Mouse (Mus musculus): ENCODE results near the gene Mesd.
A peak's percentile ranks its signal among the peaks of the same experiment; 100 is the strongest.
"Not testable (repeated sequence)": the region's sequence is repeated elsewhere in the genome, so short reads cannot be mapped to it uniquely, and the experiment has no call there.

Gene Mesd

DNA sequence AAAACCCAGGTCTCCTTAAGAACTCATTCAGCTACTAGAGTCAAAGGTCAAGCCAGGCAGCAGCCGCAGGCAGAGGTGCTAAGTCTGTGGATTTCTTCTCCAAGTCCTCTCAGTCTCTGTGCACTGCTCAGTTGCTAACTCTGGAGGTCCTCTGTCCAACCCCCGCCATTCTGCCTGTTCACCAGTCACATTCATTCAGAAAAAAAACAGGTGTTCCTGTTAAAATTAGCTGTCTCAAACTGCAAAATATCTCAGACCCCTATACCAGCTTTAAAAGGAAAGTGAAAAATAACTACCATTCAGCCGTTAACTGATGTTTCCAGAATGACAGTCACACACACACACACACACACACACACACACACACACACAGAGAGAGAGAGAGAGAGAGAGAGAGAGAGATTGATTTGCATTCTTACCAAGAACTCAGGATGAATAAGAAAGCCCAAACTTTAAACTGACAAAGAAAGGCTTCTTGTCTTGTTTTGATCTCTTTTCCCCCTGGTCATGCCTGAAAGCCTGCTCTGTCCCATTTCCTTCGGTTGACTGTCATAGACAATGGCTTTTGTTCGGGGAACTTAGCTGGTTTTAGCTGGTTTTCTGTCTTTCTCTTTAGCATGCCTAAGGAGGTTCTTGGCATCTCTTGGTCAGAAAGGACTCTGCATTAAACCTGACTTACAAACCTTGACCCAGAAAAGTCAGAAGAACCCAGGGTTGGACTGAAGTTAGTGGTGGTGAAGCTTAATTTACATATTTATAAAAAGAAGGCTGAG, 5.4 kb upstream of the Mesd start:
- peak; percentile 85 for DNase-seq (ENCODE audit: inconsistent ontology term)

DNA sequence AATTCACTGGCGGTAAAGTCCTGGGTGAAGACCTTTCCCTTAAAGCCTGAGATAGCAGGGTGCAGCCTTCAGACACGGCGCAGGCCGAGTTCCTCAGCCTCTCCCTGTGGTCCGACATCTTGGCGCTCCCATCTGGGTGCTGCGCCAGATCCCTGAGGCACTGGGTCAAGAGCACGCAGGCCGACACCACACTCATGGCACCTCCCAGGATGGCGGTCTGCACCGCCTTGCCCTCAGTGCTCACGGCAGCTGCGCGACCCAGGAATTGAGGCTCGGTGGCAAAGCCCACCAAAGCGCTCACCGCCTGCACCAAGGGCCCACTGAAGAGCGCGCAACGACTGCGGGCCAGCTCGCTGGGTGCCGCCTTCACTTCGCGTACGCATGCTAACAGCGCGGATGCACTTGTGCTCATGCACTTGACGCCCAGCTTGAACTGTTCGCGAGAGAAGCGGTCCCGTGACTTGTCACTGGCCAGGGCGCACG, 2.1 kb upstream of the Mesd start:
- DNase-seq (ENCODE audit: inconsistent ontology term) = no peak

DNA sequence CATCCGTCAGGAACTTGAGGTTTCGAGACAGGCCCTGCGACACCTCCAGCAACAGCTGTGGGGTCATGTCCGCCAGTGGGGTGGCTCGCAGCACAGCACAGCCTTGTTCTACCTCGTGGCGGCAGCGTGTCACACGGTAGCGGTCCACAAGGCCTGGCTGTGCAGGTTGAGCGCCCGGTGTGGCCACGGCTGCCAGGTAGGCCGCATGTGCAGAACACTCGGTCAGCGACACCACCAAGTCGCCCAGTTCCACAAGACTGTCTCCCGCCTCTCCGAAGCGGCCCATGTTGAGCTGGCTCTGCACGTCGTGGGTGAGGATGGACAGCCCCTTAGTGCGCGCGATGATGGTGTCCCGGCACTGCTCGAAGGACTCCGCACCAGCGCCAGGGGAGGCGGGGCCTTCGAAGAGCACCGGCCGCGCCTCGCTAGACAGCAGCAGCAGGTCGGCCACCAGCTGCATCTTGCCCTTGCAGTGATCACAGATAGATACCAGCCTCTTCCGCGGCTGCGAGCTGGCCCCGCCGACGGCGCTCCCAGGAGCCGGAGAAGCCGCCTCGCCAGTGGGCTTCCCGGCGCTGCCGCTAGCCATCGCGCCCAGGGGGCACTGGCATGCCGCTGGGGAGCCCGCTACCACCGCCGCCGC, 1.5 kb upstream of the Mesd start:
- peak; percentile 67 for DNase-seq (ENCODE audit: inconsistent ontology term)

DNA sequence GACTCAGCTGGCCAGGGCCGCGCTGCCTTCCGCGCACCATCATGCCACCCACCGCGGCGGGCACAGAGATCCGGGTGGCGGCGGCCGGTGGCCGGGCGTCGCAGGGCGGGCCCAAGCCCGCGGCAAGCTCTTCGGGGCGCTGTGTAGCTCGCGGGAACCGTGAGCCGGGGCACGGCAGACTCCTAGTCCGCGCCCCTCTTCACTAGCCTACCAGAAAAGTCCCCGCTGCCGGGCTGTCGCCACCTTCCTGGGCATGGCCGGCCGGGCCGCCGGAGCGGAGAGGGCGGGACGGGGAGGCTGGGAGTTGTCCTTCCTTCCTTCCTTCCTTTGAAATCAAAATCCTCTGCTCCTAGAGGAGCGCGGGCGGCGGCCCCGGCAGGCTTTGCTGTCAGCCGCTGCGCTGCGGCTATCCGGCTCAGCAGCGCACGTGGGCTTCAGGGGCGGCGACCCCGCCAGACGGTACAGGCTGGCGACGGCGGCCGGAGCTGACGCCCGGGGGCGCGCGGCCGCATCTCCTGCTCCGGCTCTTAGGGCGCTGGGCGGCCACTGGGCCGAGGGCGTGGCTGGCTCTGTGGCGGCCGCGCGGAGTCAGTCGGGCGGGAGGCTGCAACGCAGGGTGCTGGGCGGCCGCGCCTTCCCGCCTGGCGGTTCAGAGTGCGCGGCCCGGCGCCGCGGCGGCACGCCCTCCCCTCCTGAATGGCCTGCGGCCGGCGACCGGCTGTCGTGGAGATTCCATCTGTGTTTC, 818 bp upstream of the Mesd start:
- peak; percentile 87 for DNase-seq (ENCODE audit: inconsistent ontology term)

DNA sequence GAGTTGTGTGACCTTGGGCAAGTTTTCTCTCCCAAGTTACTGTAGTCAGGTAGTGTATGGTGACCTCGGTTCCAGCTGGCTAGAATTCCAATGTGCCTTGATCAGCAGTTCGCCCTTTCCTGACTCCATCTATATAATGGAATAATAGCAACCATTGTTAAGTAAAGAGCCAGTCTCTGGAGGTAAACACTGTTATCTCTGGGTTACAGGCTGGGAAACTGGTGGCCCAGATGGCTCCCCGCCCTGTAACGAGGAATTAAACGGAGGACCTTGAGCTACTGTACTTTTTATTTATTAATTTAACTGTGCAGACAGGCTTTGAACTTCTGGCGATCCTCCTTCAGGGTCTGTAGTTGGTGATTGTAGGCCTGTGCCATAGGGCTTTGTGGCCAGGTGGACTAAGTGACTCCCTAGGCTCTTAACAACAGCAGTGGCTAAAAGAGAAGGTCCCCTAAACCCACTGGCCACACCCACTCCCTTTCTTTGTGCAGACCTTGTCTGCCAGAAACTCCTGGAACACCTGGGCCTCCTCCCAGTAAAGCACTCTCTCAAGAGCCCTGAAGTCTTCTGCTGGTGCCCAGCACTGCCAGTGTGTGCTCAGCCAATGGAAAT, 761 bp downstream of the Mesd start:
- no peak for DNase-seq (ENCODE audit: inconsistent ontology term)

DNA sequence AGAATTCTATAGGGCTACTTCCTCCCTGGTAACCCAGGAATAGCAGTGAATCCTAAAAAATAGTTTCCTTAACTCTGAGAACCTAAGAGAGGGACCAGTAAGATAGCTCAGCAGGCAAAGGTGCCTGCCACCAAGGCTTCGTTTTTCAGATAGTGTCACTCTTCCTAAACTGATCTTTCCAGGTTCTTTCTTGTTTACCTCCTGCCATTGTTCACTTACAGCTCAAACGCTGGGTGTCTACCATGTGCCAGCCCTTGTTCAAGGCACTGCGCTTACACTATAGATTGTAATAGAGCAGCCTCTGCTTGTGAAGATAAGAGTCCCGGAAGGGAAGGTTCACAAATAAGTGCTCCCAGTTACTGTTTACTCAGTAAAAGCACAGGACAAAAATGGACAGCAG, 1.6 kb downstream of the Mesd start:
- no peak for DNase-seq (ENCODE audit: inconsistent ontology term)

DNA sequence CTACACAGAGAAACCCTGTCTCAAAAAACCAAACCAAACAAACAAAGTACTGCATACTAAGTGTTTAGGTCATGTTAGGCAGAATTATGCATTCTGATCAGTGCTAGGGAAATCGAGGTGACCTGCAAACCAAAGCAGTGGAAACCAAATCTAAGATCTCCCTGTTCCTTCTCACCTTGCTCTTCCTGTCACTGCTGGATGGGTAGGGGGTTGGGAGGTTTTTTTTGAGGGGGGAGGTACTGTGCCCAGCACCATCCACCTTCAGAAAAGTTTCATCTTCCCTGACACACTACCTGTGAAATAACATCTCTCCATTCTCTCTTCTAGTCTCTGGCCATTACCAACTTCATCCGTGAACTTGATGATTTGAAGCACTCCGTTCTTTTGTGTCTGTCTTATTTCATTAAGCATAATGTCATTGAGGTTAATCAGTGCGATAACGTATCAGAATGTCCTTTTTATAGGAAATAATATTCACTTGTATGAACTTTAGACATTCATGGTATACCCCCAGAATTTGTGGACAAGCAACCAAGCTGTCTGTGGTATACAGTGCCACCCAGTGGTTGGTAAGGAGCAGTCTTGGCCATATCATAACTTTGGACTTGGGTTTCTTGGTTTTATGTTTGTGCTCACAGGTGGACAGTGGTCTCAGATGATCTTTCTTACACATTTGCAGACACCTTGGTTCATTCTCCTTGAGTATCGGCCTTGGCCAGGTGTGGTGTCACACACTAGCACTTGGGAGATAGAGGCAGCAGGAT, 2.3 kb downstream of the Mesd start:
- DNase-seq (ENCODE audit: inconsistent ontology term) = no peak

DNA sequence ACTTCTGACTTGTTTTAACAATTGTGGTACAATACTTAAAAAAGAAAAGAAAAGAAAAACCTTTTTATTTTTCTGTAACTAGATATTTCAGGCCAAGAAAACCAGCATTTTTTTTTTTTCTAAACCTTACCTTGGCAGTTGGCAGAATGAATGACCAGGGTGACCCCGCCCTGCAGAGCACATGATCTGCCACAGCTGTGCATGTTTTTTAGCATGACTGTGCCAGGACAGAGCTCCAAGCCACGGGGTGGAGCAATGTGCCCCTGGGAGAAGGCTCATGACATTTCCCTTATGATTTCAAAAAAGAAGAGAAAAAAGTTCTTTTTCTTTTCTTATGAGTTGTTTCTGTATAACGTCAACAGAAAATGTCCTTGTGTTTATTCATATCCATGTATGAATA, 5.1 kb downstream of the Mesd start:
- DNase-seq (ENCODE audit: inconsistent ontology term) = no peak

DNA sequence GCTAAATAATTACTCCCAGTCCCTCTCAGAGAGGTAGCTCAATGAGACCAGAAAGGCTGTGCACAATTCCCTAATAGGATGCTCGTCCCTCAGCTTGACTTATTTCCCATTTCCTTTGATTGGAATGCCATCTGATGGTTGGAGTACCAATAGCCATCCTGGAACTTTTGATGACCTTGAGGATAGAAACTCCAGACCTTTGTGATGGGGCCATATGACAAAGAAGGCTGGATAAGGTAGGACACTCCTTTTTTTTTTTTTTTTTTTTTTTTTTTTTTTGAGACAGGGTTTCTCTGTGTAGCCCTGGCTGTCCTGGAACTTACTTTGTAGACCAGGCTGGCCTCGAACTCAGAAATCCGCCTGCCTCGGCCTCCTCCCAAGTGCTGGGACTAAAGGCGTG, 5.7 kb downstream of the Mesd start:
- DNase-seq (ENCODE audit: inconsistent ontology term) = not testable (repeated sequence)

DNA sequence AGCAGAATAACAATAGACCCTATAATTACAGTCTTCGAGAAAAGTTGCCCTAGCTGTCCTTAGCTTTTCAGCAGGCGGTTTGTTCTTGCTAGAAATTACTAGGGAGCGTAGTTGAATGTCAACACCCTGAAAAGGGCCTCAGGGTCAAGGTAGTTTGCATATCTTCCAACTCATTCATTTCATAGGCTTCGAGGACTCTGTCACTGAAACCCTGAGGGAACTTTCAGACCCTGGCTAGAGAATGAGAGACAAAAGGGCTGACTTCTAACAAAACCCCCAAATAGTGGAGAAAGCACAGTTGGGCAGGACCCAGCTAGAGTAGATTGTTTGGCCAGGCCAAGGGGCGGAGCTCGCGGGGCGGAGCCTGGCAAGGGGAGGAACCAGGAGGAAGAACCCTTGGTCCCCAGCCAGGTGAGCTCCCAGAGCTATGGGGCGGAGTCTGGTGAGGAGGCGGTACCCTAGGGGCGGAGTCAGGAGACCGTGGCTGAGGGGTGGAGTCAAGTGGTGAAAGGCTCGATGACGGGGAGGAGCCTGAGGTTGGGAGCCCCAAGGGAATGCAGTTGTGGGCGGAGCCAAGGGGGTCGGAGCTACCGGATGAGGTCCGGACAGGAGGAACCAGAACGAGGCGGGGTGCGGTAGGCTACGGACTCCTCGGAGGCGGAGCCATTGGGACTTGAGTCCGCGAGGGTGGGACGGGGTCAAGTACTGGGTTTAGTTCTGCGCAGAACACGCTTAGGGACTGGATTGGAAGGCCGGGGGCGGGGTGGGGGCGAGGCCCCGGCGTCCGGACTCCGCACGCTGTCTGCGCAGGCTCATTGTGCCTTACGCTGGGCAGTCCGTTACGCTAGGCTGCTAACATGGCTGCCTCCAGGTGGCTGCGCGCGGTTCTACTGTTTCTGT, 7.4 kb downstream of the Mesd start:
- peak; percentile 100 for DNase-seq (ENCODE audit: inconsistent ontology term)

DNA sequence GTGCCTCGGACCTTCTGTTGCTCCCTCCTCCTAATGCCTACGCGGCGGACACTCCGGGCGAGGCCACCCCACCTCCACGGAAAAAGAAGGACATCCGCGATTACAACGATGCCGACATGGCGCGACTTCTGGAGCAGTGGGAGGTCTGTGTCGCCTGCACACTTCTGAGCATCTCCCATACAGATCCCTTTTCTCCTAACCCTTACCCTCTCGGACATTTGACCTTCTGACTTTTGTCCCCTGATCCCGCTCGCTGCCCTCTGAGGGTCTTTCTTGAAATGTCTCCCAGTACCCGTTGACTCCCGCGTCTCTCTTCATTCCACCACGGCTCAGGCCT, 8.0 kb downstream of the Mesd start:
- DNase-seq (ENCODE audit: inconsistent ontology term) = no peak

DNA sequence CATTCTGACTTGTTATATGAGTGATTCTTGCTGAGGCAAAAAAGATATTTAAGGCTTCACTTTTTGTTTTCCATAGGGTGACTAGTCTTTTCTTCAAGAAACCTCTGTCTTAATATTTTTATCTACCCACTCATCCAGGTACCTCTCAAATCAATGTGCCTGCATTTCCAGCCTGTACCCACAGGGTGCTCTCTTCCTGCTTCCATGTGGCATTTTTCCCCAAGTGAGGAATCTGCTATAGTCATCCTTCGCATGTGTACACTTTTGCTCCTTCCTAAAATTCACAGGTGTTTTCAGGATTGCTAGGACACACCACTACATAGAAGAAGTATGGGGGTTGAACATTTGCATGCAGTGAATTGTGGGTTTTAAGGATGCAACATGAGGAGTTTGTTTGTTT, 10.1 kb downstream of the Mesd start:
- no peak for DNase-seq (ENCODE audit: inconsistent ontology term)

DNA sequence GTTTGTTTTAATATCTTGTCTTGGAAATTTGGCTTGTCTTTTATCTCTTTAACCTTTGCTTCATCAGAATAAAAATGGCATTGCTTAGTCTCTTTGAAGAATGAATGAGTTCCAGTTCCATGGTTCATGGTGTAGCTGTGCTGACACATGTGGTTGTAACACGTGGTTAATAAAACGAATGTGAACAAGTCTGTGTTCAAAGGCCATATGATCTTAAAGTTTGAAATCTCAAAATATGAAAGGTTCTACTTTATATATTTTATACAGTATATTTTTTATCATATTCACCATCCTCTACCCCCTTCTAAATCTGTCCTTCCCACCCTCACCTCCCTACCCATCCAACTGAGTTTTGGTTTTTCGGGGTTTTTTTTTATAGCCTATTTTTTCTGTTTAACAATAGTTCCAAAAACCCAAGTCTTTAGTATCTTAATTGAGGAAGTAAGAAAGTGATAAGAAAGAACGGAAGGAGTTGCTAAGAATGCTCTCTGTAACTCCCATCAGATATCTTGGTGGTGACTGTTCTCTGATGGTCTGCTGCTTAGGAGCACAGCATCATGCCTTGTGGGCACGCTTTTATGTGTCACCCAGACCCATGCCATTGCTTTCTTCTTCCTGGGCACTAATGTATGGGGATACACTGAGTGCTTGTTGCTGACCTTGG, 11.9 kb downstream of the Mesd start:
- no peak for DNase-seq (ENCODE audit: inconsistent ontology term)

DNA sequence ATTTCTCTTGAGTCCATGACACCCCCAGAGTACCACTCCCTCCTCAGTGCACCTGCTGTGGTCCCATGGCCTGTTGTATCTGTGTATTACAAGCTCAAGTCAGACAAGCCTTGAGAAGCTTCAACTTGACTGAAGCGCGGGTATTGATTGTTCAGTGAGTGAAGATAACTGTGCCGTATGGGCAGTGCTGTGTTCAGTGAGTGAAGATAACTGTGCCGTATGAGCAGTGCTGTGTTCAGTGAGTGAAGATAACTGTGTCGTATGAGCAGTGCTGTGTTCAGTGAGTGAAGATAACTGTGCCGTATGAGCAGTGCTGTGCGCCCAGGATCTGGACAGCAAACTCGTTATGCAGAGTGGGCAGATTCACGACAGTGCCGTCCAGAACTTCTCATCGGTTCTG, 14.0 kb downstream of the Mesd start:
- DNase-seq (ENCODE audit: inconsistent ontology term) = no peak

DNA sequence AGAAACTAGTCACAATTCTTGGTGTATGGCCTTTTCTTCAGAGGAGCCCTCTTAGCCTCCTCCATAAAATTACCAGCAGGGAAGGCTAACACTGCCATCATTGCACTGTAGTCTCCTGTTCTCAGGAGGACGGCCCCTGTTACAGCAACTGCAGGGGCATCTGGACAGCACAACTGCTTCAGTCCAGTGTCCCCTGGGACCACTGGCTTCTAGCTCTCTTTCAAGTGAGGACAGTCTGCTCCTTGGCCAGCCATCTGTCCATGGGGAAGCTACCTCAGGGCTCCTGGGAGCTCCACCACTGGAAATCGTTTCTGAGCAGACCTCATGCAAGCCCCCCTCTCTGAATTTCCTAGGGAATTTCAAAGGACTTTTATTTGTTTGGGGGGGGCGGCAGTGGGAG, 16.3 kb downstream of the Mesd start:
- no peak for DNase-seq (ENCODE audit: inconsistent ontology term)

DNA sequence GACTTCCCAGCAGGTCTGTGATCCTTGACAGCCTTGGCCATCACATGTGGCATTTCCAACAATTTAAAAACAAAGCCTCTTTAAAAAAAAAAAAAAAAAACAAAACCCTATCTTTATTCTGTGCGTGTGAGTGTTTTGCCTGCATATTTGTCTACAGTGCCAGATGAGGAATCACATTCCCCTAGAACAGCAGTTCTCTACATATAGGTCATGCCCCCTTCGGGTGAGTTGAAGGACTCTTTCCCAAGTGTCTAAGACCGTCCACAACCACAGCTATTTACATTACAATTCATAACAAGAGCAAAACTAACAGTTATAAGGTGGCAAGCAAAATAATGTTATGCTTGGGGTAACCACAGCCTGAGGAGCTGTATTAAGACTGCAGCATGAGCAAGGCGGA, 17.2 kb downstream of the Mesd start:
- DNase-seq (ENCODE audit: inconsistent ontology term) = no peak

DNA sequence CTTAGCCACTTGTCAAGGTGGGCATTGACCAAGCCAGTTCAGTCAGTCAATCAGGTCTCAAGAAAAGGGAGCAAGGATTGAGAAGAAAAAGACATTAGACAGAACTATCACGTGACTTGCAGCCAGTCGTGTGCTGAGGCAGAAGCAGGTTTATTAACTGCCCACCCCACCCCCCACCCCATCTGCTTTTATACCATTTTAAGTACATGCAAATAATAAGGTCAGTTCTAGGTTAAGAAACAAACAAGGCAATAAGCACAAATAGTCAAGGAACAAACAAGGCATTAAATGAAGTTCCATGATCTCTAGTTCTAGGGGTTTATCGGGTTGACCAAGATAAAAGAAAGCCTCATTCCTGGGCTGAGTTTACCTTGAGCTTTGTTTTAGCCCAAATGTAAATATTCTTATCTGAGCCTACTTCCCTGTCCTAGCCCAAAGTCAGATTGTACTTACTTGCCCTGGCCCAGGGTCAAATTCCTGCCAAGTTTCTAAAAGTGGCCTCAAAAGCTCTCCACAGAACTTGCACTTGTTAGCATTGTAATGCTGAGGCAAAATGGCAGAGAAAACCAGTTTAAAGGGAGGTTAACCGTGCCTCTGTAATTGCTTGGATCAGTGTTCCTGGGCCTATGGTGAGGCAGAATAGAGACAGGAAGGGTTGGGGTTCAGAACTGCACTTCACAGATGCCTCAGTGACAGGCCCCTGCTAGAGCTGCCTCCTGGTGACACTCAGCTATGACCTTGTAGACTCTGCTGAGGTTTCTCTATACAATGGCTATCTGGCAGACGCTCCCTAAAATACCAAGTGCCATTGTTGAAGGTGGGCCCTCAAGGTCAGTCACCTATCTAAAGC, 18.3 kb downstream of the Mesd start:
- no peak for DNase-seq (ENCODE audit: inconsistent ontology term)

DNA sequence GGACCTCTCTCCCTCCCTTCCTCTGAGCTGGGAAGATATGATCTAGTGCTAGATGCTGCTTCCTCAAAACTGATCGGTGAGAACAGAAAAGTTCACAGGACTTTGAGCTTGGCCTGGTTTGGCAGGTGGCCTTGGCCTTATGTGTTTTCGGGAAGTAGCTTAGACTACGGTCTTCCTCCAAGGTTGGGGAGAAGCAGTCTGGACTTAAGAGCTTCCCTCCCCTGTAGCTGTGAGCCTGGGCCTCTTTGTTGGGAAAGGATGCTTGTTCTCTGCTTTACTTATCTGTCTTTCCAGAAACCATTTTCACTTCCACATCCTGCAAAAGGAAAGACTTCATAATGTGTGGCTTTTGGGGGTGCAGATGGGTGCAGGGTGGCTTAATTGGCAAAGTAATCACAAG, 20.6 kb downstream of the Mesd start:
- no peak for DNase-seq (ENCODE audit: inconsistent ontology term)

DNA sequence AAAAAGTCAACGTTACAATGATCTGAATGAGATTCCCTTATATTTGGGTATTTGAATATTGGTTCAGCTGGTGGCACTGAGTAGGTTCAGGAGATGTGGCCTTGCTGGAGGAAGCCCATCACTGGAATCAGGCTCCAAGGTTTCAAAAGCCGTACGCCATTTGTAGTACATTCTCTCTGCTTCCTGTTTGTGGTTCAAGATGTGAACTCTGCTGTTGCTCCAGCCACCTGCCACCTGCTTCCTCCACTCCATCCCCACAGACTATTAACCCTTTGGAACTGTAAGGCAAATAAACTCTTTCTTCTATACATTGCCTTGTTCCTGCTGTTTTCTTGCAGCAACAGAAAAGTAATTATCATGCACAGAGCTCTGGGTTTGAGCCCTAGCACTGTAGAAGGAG, 27.6 kb downstream of the Mesd start:
- DNase-seq (ENCODE audit: inconsistent ontology term) = no peak

Measured in Muller cell, postnatal 12 days (primary cell).